Mouse (Mus musculus): Measurements from ENCODE around the gene Olfr648. TPM values are rescaled to one million over a fixed set of nuclear protein-coding genes. Genes with fewer than 3 reads are reported as not detected.

The Olfr648 gene
- polyA plus RNA-seq, 1 experiment from 2014 or later: 0.08 TPM

GRCm38 (mm10) chr7:104169634-104170204 lies 13.5 kb downstream of the Olfr648 start:
- 64% methylated on average over 6 of the region's 6 CpGs for WGBS
- no peak overlapping the region for H3K4me3 ChIP-seq (ENCODE audit: low read depth, low read length)
- no peaks in the 10 kb centered on the region for H3K36me3 ChIP-seq (ENCODE audit: control insufficient read depth, insufficient read depth, low read length)

GRCm38 (mm10) chr7:104167105-104167504 lies 16.1 kb downstream of the Olfr648 start:
- Histone ChIP-seq H3K9me3 (ENCODE audit: control insufficient read depth, low read length) (no peaks in the 10 kb centered on the region), H3K36me3 (ENCODE audit: control insufficient read depth, insufficient read depth, low read length) (no peaks in the 10 kb centered on the region), H3K9ac (ENCODE audit: low read length) (no peak overlapping the region), H3K27me3 (ENCODE audit: control insufficient read depth, insufficient read depth, low read length) (no peaks in the 10 kb centered on the region), H3K27ac (replicated peaks) (no peak overlapping the region), H3K4me3 (ENCODE audit: low read depth, low read length) (no peak overlapping the region), H3K4me2 (replicated peaks; ENCODE audit: low read depth) (no peak overlapping the region), H3K4me1 (replicated peaks; ENCODE audit: control insufficient read depth, insufficient read depth) (no peaks in the 10 kb centered on the region)
- TF ChIP-seq EP300 (optimal IDR thresholded peaks at IDR 0.05) (no peak), CTCF (IDR thresholded peaks at IDR 0.05; ENCODE audit: low read depth) (no peak; the same call in 1 of the 2 replicates)
- ATAC-seq (ENCODE audit: low FRiP score, low TSS enrichment) (no peak), DNase-seq (ENCODE audit: low spot score) (no peak)
- WGBS: 76% methylated on average over 6 of the region's 6 CpGs

More at GRCm38 (mm10) chr7:104169634-104170204, 13.5 kb downstream of the Olfr648 start:
- Histone ChIP-seq H3K27ac (replicated peaks) (no peak overlapping the region), H3K4me2 (replicated peaks; ENCODE audit: low read depth) (no peak overlapping the region), H3K9me3 (ENCODE audit: control insufficient read depth, low read length) (no peaks in the 10 kb centered on the region), H3K27me3 (ENCODE audit: control insufficient read depth, insufficient read depth, low read length) (no peaks in the 10 kb centered on the region), H3K4me1 (replicated peaks; ENCODE audit: control insufficient read depth, insufficient read depth) (no peaks in the 10 kb centered on the region), H3K9ac (ENCODE audit: low read length) (no peak overlapping the region)
- TF ChIP-seq EP300 (optimal IDR thresholded peaks at IDR 0.05): no peak
- TF ChIP-seq CTCF (IDR thresholded peaks at IDR 0.05; ENCODE audit: low read depth): no peak
- no peak for DNase-seq (ENCODE audit: low spot score)
- ATAC-seq (ENCODE audit: low FRiP score, low TSS enrichment): no peak

- 84% methylated on average over 2 of the region's 2 CpGs for WGBS
- Histone ChIP-seq H3K9ac (ENCODE audit: low read length) (no peak within 1 kb of the TSS), H3K4me1 (replicated peaks; ENCODE audit: control insufficient read depth, insufficient read depth) (no peaks in the 10 kb centered on the region), H3K27me3 (ENCODE audit: control insufficient read depth, insufficient read depth, low read length) (no peaks in the 10 kb centered on the region), H3K9me3 (ENCODE audit: control insufficient read depth, low read length) (no peaks in the 10 kb centered on the region), H3K4me3 (ENCODE audit: low read depth, low read length) (no peak within 1 kb of the TSS), H3K4me2 (replicated peaks; ENCODE audit: low read depth) (no peak within 1 kb of the TSS), H3K36me3 (ENCODE audit: control insufficient read depth, insufficient read depth, low read length) (no peaks in the 10 kb centered on the region), H3K27ac (replicated peaks) (no peak within 1 kb of the TSS)
- DNase-seq (ENCODE audit: low spot score): no peak
- ATAC-seq (ENCODE audit: low FRiP score, low TSS enrichment): no peak
- TF ChIP-seq EP300 (optimal IDR thresholded peaks at IDR 0.05) (no peak), CTCF (IDR thresholded peaks at IDR 0.05; ENCODE audit: low read depth) (no peak)
Observed at GRCm38 (mm10) chr7:104150456-104150855, 32.7 kb downstream of the Olfr648 start, which contains the start of gene Ubqlnl. Gene Ubqlnl (minus strand): TSS chr7:104150556.

GRCm38 (mm10) chr7:104143179-104143578 lies 40.0 kb downstream of the Olfr648 start, which contains the start of gene Ubqln3:
Gene Ubqln3 (minus strand): TSS chr7:104143279.
- Histone ChIP-seq H3K4me1 (replicated peaks; ENCODE audit: control insufficient read depth, insufficient read depth) (no peaks in the 10 kb centered on the region), H3K9me3 (ENCODE audit: control insufficient read depth, low read length) (no peaks in the 10 kb centered on the region), H3K4me3 (ENCODE audit: low read depth, low read length) (no peak within 1 kb of the TSS), H3K9ac (ENCODE audit: low read length) (no peak within 1 kb of the TSS), H3K36me3 (ENCODE audit: control insufficient read depth, insufficient read depth, low read length) (no peaks in the 10 kb centered on the region), H3K4me2 (replicated peaks; ENCODE audit: low read depth) (no peak within 1 kb of the TSS), H3K27ac (replicated peaks) (no peak within 1 kb of the TSS), H3K27me3 (ENCODE audit: control insufficient read depth, insufficient read depth, low read length) (no peaks in the 10 kb centered on the region)
- no peak for DNase-seq (ENCODE audit: low spot score)
- TF ChIP-seq CTCF (IDR thresholded peaks at IDR 0.05; ENCODE audit: low read depth): no peak
- TF ChIP-seq EP300 (optimal IDR thresholded peaks at IDR 0.05): no peak
- ATAC-seq (ENCODE audit: low FRiP score, low TSS enrichment): no peak
- 75% methylated on average over 3 of the region's 3 CpGs for WGBS

GRCm38 (mm10) chr7:104137305-104137704 lies 45.9 kb downstream of the Olfr648 start, which contains the start of gene Olfr643:
Gene Olfr643 (minus strand): TSS chr7:104137405.
- no peak for ATAC-seq (ENCODE audit: low FRiP score, low TSS enrichment)
- Histone ChIP-seq H3K27me3 (ENCODE audit: control insufficient read depth, insufficient read depth, low read length) (no peaks in the 10 kb centered on the region), H3K4me2 (replicated peaks; ENCODE audit: low read depth) (no peak within 1 kb of the TSS), H3K9me3 (ENCODE audit: control insufficient read depth, low read length) (no peaks in the 10 kb centered on the region), H3K4me1 (replicated peaks; ENCODE audit: control insufficient read depth, insufficient read depth) (no peaks in the 10 kb centered on the region), H3K36me3 (ENCODE audit: control insufficient read depth, insufficient read depth, low read length) (no peaks in the 10 kb centered on the region), H3K4me3 (ENCODE audit: low read depth, low read length) (no peak within 1 kb of the TSS), H3K27ac (replicated peaks) (no peak within 1 kb of the TSS), H3K9ac (ENCODE audit: low read length) (no peak within 1 kb of the TSS)
- TF ChIP-seq EP300 (optimal IDR thresholded peaks at IDR 0.05): no peak
- TF ChIP-seq CTCF (IDR thresholded peaks at IDR 0.05; ENCODE audit: low read depth): no peak
- 79% methylated on average over 5 of the region's 5 CpGs for WGBS
- no peak for DNase-seq (ENCODE audit: low spot score)

- H3K36me3 ChIP-seq (ENCODE audit: control insufficient read depth, insufficient read depth, low read length): no peaks in the 10 kb centered on the region
- H3K27me3 ChIP-seq (ENCODE audit: control insufficient read depth, insufficient read depth, low read length): no peaks in the 10 kb centered on the region
- 89% methylated on average over 5 of the region's 5 CpGs for WGBS
- no peak within 1 kb of the TSS for H3K27ac ChIP-seq (replicated peaks)
- no peak for TF ChIP-seq CTCF (IDR thresholded peaks at IDR 0.05; ENCODE audit: low read depth)
- no peak for TF ChIP-seq EP300 (optimal IDR thresholded peaks at IDR 0.05)
- no peak within 1 kb of the TSS for H3K4me2 ChIP-seq (replicated peaks; ENCODE audit: low read depth)
- H3K9ac ChIP-seq (ENCODE audit: low read length): no peak within 1 kb of the TSS
- H3K4me3 ChIP-seq (ENCODE audit: low read depth, low read length): no peak within 1 kb of the TSS
- no peaks in the 10 kb centered on the region for H3K9me3 ChIP-seq (ENCODE audit: control insufficient read depth, low read length)
- DNase-seq (ENCODE audit: low spot score): no peak
- no peak for ATAC-seq (ENCODE audit: low FRiP score, low TSS enrichment)
- no peaks in the 10 kb centered on the region for H3K4me1 ChIP-seq (replicated peaks; ENCODE audit: control insufficient read depth, insufficient read depth)
Observed at GRCm38 (mm10) chr7:104129726-104130125, 53.5 kb downstream of the Olfr648 start, which contains the start of gene Ubqln5. Gene Ubqln5 (minus strand): TSS chr7:104129826.

Other genes starting within 250 kb of the Olfr648 start
- gene Olfr632, start 249.0 kb downstream of the Olfr648 start, polyA plus RNA-seq (2015; fragmentation: Nextera tagmentation; extraction: Ambion mirVana): not detected in 2 replicates
- not detected in 2 replicates for gene Olfr633, start 239.0 kb downstream of the Olfr648 start, polyA plus RNA-seq (2015; fragmentation: Nextera tagmentation; extraction: Ambion mirVana)
- gene Olfr635, start 212.2 kb downstream of the Olfr648 start, polyA plus RNA-seq (2015; fragmentation: Nextera tagmentation; extraction: Ambion mirVana): 0.01 TPM in 1 of 2 replicates, not detected in the other
- gene Olfr638, start 184.6 kb downstream of the Olfr648 start, polyA plus RNA-seq (2015; fragmentation: Nextera tagmentation; extraction: Ambion mirVana): not detected in 2 replicates
- gene Olfr639, start 166.1 kb downstream of the Olfr648 start, polyA plus RNA-seq (2015; fragmentation: Nextera tagmentation; extraction: Ambion mirVana): 0.01 TPM in 1 of 2 replicates, not detected in the other
- gene Olfr640, start 157.8 kb downstream of the Olfr648 start, polyA plus RNA-seq (2015; fragmentation: Nextera tagmentation; extraction: Ambion mirVana): 0.04 TPM in 1 of 2 replicates, not detected in the other
- not detected in 2 replicates for gene Olfr641, start 147.9 kb downstream of the Olfr648 start, polyA plus RNA-seq (2015; fragmentation: Nextera tagmentation; extraction: Ambion mirVana)
- not detected in 2 replicates for gene Olfr642, start 130.7 kb downstream of the Olfr648 start, polyA plus RNA-seq (2015; fragmentation: Nextera tagmentation; extraction: Ambion mirVana)
- not detected in 2 replicates for gene 4930516K23Rik, start 121.9 kb downstream of the Olfr648 start, polyA plus RNA-seq (2015; fragmentation: Nextera tagmentation; extraction: Ambion mirVana)
- not detected in 2 replicates for gene Olfr644, start 111.5 kb downstream of the Olfr648 start, polyA plus RNA-seq (2015; fragmentation: Nextera tagmentation; extraction: Ambion mirVana)
- not detected in 2 replicates for gene Olfr645, start 97.9 kb downstream of the Olfr648 start, polyA plus RNA-seq (2015; fragmentation: Nextera tagmentation; extraction: Ambion mirVana)
- gene Olfr646, start 78.5 kb downstream of the Olfr648 start, polyA plus RNA-seq (2015; fragmentation: Nextera tagmentation; extraction: Ambion mirVana): 0.11 TPM in 1 of 2 replicates, not detected in the other
- gene Ubqln5, start 53.6 kb downstream of the Olfr648 start, polyA plus RNA-seq (2015; fragmentation: Nextera tagmentation; extraction: Ambion mirVana): not detected in 2 replicates
- not detected in 2 replicates for gene Olfr643, start 46.0 kb downstream of the Olfr648 start, polyA plus RNA-seq (2015; fragmentation: Nextera tagmentation; extraction: Ambion mirVana)
- gene Ubqln3, start 40.1 kb downstream of the Olfr648 start, polyA plus RNA-seq (2015; fragmentation: Nextera tagmentation; extraction: Ambion mirVana): not detected in 2 replicates
- gene Ubqlnl, start 32.8 kb downstream of the Olfr648 start, polyA plus RNA-seq (2015; fragmentation: Nextera tagmentation; extraction: Ambion mirVana): not detected in 2 replicates
- gene Olfm5, start 18.6 kb downstream of the Olfr648 start, polyA plus RNA-seq (2015; fragmentation: Nextera tagmentation; extraction: Ambion mirVana): not detected in 2 replicates
- not detected in 2 replicates for gene Olfr649, start 12.6 kb upstream of the Olfr648 start, polyA plus RNA-seq (2015; fragmentation: Nextera tagmentation; extraction: Ambion mirVana)
- gene Trim6, start 35.4 kb upstream of the Olfr648 start, polyA plus RNA-seq (2015; fragmentation: Nextera tagmentation; extraction: Ambion mirVana): 0.74 and 0.83 TPM in 2 replicates
- 2.0 and 2.7 TPM in 2 replicates for gene Trim34a, start 61.1 kb upstream of the Olfr648 start, polyA plus RNA-seq (2015; fragmentation: Nextera tagmentation; extraction: Ambion mirVana)
- 0.35 and 0.51 TPM in 2 replicates for gene Trim5, start 104.7 kb upstream of the Olfr648 start, polyA plus RNA-seq (2015; fragmentation: Nextera tagmentation; extraction: Ambion mirVana)
- gene Trim12a, start 132.1 kb upstream of the Olfr648 start, polyA plus RNA-seq (2015; fragmentation: Nextera tagmentation; extraction: Ambion mirVana): 5.8 and 6.8 TPM in 2 replicates
- gene Trim34b, start 146.1 kb upstream of the Olfr648 start, polyA plus RNA-seq (2015; fragmentation: Nextera tagmentation; extraction: Ambion mirVana): not detected in 2 replicates
- 1.1 and 1.2 TPM in 2 replicates for gene Trim12c, start 170.0 kb upstream of the Olfr648 start, polyA plus RNA-seq (2015; fragmentation: Nextera tagmentation; extraction: Ambion mirVana)
- 0.12 TPM in 2 replicates for gene Trim30b, start 186.5 kb upstream of the Olfr648 start, polyA plus RNA-seq (2015; fragmentation: Nextera tagmentation; extraction: Ambion mirVana)
- gene Trim30c, start 217.4 kb upstream of the Olfr648 start, polyA plus RNA-seq (2015; fragmentation: Nextera tagmentation; extraction: Ambion mirVana): 0.08 and 0.11 TPM in 2 replicates